ENCODE assay signal across 32 mouse cellular contexts in genomic region chr10:117610160-117610764, GRCm38 (mm10).
"Had no signal": no experiment of that assay in that cellular context is flagged by ENCODE, and none has a peak within 500 bp of the region (broad histone marks: within the 10 kb centered on the region; RNA-seq: fewer than 3 reads in every experiment).

No protein-coding gene starts in this region.

- H3K27ac ChIP-seq: left cerebral cortex, adult 2 months; limb, embryonic 10.5 days; limb, embryonic 12.5 days; limb, embryonic 13.5 days; limb, embryonic 15.5 days; liver, embryonic 12.5 days; liver, embryonic 13.5 days; liver, embryonic 14.5 days; liver, embryonic 15.5 days; lung, embryonic 15.5 days; macrophage; midbrain, embryonic 10.5 days; midbrain, embryonic 12.5 days; midbrain, embryonic 13.5 days; midbrain, embryonic 15.5 days had no signal

- DNase-seq: left cerebral cortex, postnatal 4 days; liver; liver, embryonic 13.5 days; liver, postnatal 0 days; lung, adult 18-20 months; lung, adult 2 months; lung, embryonic 14.5 days; lung, postnatal 10 days; lung, postnatal 14 days; lung, postnatal 36 days; lung, postnatal 4 days; midbrain, embryonic 14.5 days had no signal

- H3K4me3 ChIP-seq: left cerebral cortex, adult 2 months; limb, embryonic 10.5 days; limb, embryonic 12.5 days; limb, embryonic 13.5 days; limb, embryonic 15.5 days; liver, embryonic 12.5 days; liver, embryonic 13.5 days; liver, embryonic 15.5 days; lung, embryonic 15.5 days; megakaryocyte, embryonic 14.5 days; midbrain, embryonic 10.5 days; midbrain, embryonic 12.5 days; midbrain, embryonic 13.5 days; midbrain, embryonic 15.5 days; myocyte had no signal

- H3K27me3 ChIP-seq: limb, embryonic 12.5 days; limb, embryonic 13.5 days; limb, embryonic 15.5 days; liver, embryonic 12.5 days; liver, embryonic 13.5 days; liver, embryonic 15.5 days; lung, embryonic 15.5 days; midbrain, embryonic 12.5 days; midbrain, embryonic 13.5 days; midbrain, embryonic 15.5 days had no signal

- H3K4me2 ChIP-seq: limb, embryonic 12.5 days; limb, embryonic 13.5 days; limb, embryonic 15.5 days; liver, embryonic 11.5 days; liver, embryonic 12.5 days; liver, embryonic 13.5 days; liver, embryonic 15.5 days; lung, embryonic 14.5 days; lung, embryonic 15.5 days; midbrain, embryonic 11.5 days; midbrain, embryonic 12.5 days; midbrain, embryonic 13.5 days; midbrain, embryonic 15.5 days had no signal

- H3K36me3 ChIP-seq: limb, embryonic 10.5 days; limb, embryonic 12.5 days; limb, embryonic 13.5 days; limb, embryonic 15.5 days; liver, embryonic 12.5 days; liver, embryonic 13.5 days; liver, embryonic 15.5 days; lung, embryonic 15.5 days; midbrain, embryonic 10.5 days; midbrain, embryonic 12.5 days; midbrain, embryonic 13.5 days; midbrain, embryonic 15.5 days had no signal

- ATAC-seq: liver, embryonic 12.5 days; liver, postnatal 0 days; lung, postnatal 0 days; midbrain, embryonic 13.5 days; midbrain, embryonic 15.5 days; midbrain, embryonic 16.5 days had no signal

- H3K4me1 ChIP-seq: limb, embryonic 12.5 days; limb, embryonic 13.5 days; limb, embryonic 15.5 days; liver, embryonic 12.5 days; liver, embryonic 13.5 days; liver, embryonic 15.5 days; lung, embryonic 15.5 days; megakaryocyte, embryonic 14.5 days; midbrain, embryonic 10.5 days; midbrain, embryonic 12.5 days; midbrain, embryonic 13.5 days; midbrain, embryonic 15.5 days had no signal

- H3K9me3 ChIP-seq: limb, embryonic 10.5 days; limb, embryonic 12.5 days; limb, embryonic 13.5 days; limb, embryonic 15.5 days; liver, embryonic 12.5 days; liver, embryonic 13.5 days; liver, embryonic 15.5 days; lung, embryonic 15.5 days; midbrain, embryonic 10.5 days; midbrain, embryonic 12.5 days; midbrain, embryonic 13.5 days; midbrain, embryonic 15.5 days had no signal

- H3K9ac ChIP-seq: limb, embryonic 12.5 days; limb, embryonic 13.5 days; limb, embryonic 15.5 days; liver, embryonic 12.5 days; liver, embryonic 13.5 days; liver, embryonic 14.5 days; liver, embryonic 15.5 days; liver, postnatal 0 days; lung, embryonic 14.5 days; lung, embryonic 15.5 days; midbrain, embryonic 12.5 days; midbrain, embryonic 13.5 days; midbrain, embryonic 15.5 days had no signal
